Mouse (Mus musculus) heart, postnatal 0 days (tissue): ENCODE results near the gene Lrrc47.

Experiments
- CTCF ChIP-seq: IDR thresholded peaks from 2 replicates; pipeline ENCODE4 v1.5.1; 2016; ENCODE audit warnings: antibody characterized with exemption, control low read depth, low read depth
- EP300 ChIP-seq: IDR thresholded peaks from 2 replicates; pipeline ENCODE4 v1.6.1; 2016; ENCODE audit warnings: antibody characterized with exemption, low read depth

GRCm38 (mm10) chr4:153967556-153967955 is 44.0 kb upstream of the Lrrc47 start:
- TF ChIP-seq CTCF = no peak
- no peak for TF ChIP-seq EP300
